Mouse (Mus musculus): ENCODE data around the gene Gm44805.

Gene Gm44805

GRCm38 (mm10) chr7:19681202-19681694 is at the start of gene Gm44805, which contains the start of gene Apoc4:
Gene Gm44805 (minus strand): TSS chr7:19681423.
Gene Apoc4 (minus strand): TSS chr7:19681479.
- no peak for ATAC-seq (ENCODE audit: insufficient number of reproducible peaks, low FRiP score, low TSS enrichment)

- ATAC-seq (ENCODE audit: insufficient number of reproducible peaks, low FRiP score, low TSS enrichment) = no peak
Measured at GRCm38 (mm10) chr7:19726541-19726940, 45.3 kb upstream of the Gm44805 start.

GRCm38 (mm10) chr7:19724167-19724566 is 42.9 kb upstream of the Gm44805 start:
- no peak for ATAC-seq (ENCODE audit: insufficient number of reproducible peaks, low FRiP score, low TSS enrichment)

GRCm38 (mm10) chr7:19722754-19723195 is 41.6 kb upstream of the Gm44805 start:
- ATAC-seq (ENCODE audit: insufficient number of reproducible peaks, low FRiP score, low TSS enrichment) = no peak

GRCm38 (mm10) chr7:19719200-19719599 is 38.0 kb upstream of the Gm44805 start:
- no peak for ATAC-seq (ENCODE audit: insufficient number of reproducible peaks, low FRiP score, low TSS enrichment)

- no peak for ATAC-seq (ENCODE audit: insufficient number of reproducible peaks, low FRiP score, low TSS enrichment)
Measured at GRCm38 (mm10) chr7:19718297-19718952, 37.2 kb upstream of the Gm44805 start.

GRCm38 (mm10) chr7:19717346-19717745 is 36.1 kb upstream of the Gm44805 start:
- no peak for ATAC-seq (ENCODE audit: insufficient number of reproducible peaks, low FRiP score, low TSS enrichment)

GRCm38 (mm10) chr7:19716822-19717221 is 35.6 kb upstream of the Gm44805 start:
- no peak for ATAC-seq (ENCODE audit: insufficient number of reproducible peaks, low FRiP score, low TSS enrichment)

- no peak; the same call in 1 of the 2 replicates for ATAC-seq (ENCODE audit: insufficient number of reproducible peaks, low FRiP score, low TSS enrichment)
Measured at GRCm38 (mm10) chr7:19716055-19716682, 34.9 kb upstream of the Gm44805 start.

GRCm38 (mm10) chr7:19715239-19716054 is 34.2 kb upstream of the Gm44805 start, which contains the start of gene Tomm40:
Gene Tomm40 (minus strand): TSS chr7:19715438.
- ATAC-seq (ENCODE audit: insufficient number of reproducible peaks, low FRiP score, low TSS enrichment) = peak; percentile 95

- 0 out of 2 replicates have a peak, but pooled peaks have one; percentile 0 for ATAC-seq (ENCODE audit: insufficient number of reproducible peaks, low FRiP score, low TSS enrichment)
Measured at GRCm38 (mm10) chr7:19714836-19715235, 33.6 kb upstream of the Gm44805 start.

- no peak for ATAC-seq (ENCODE audit: insufficient number of reproducible peaks, low FRiP score, low TSS enrichment)
Measured at GRCm38 (mm10) chr7:19713598-19713997, 32.4 kb upstream of the Gm44805 start.

- no peak for ATAC-seq (ENCODE audit: insufficient number of reproducible peaks, low FRiP score, low TSS enrichment)
Measured at GRCm38 (mm10) chr7:19713196-19713595, 32.0 kb upstream of the Gm44805 start.

- no peak for ATAC-seq (ENCODE audit: insufficient number of reproducible peaks, low FRiP score, low TSS enrichment)
Measured at GRCm38 (mm10) chr7:19712414-19712813, 31.2 kb upstream of the Gm44805 start.

- no peak for ATAC-seq (ENCODE audit: insufficient number of reproducible peaks, low FRiP score, low TSS enrichment)
Measured at GRCm38 (mm10) chr7:19710650-19711049, 29.4 kb upstream of the Gm44805 start.

GRCm38 (mm10) chr7:19705271-19705670 is 24.0 kb upstream of the Gm44805 start:
- ATAC-seq (ENCODE audit: insufficient number of reproducible peaks, low FRiP score, low TSS enrichment) = no peak

GRCm38 (mm10) chr7:19704475-19704874 is 23.3 kb upstream of the Gm44805 start:
- no peak for ATAC-seq (ENCODE audit: insufficient number of reproducible peaks, low FRiP score, low TSS enrichment)

- ATAC-seq (ENCODE audit: insufficient number of reproducible peaks, low FRiP score, low TSS enrichment) = no peak
Measured at GRCm38 (mm10) chr7:19702859-19703555, 21.8 kb upstream of the Gm44805 start.

- ATAC-seq (ENCODE audit: insufficient number of reproducible peaks, low FRiP score, low TSS enrichment) = 0 out of 2 replicates have a peak, but pooled peaks have one; percentile 54
Measured at GRCm38 (mm10) chr7:19701069-19701761, 20.0 kb upstream of the Gm44805 start.
